Mouse (Mus musculus): Measurements from ENCODE around the gene Hfm1. TPM values are rescaled to one million over a fixed set of nuclear protein-coding genes. Genes with fewer than 3 reads are reported as not detected.

The Hfm1 gene
- polyA plus RNA-seq (2012; ENCODE audit: low replicate concordance): not detected in 2 replicates

DNA sequence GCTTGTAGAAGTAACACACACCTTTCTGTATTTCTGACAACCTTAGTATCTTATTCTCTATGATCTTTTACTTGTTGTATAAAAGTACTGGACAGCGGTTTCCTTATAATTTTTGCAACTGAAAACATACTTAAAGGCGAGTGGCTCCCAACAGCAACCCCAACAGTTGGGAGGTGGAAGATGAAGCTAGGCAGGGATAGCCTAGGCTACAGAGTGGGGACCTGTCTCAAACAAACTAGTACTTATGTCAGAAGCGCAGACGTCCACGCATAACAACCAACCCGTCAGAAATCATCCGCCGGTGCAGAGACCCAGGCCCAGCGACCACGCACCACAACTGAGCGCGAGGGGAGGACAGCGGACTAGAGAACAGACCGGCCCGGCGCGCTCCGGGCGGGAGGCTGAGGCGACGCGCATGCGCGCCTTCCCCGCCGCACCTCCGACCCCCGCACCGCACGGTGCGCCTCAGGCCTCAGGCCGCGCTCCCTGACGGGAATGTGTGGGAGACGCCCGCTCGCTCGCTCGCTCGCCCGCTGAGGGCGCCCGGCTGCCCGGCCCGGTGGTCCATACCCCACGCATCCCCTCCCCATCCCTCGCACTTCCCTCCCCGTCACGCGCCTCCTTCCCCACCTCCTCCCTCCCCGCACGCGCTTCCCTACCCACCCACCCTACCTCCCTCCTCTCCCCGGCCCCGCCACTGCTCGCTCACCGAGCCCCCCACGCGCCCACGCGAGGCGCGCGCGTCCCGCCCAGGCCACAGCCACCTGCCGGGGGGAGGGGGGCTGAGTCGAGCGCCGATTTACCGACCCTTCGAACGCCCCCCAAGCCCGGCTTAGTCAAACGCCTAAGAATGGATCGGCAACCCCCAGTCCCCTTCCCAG lies at the start of gene Hfm1:
Hfm1 (minus strand) TSS at position 834 of the 881 bp plus-strand sequence.

DNA sequence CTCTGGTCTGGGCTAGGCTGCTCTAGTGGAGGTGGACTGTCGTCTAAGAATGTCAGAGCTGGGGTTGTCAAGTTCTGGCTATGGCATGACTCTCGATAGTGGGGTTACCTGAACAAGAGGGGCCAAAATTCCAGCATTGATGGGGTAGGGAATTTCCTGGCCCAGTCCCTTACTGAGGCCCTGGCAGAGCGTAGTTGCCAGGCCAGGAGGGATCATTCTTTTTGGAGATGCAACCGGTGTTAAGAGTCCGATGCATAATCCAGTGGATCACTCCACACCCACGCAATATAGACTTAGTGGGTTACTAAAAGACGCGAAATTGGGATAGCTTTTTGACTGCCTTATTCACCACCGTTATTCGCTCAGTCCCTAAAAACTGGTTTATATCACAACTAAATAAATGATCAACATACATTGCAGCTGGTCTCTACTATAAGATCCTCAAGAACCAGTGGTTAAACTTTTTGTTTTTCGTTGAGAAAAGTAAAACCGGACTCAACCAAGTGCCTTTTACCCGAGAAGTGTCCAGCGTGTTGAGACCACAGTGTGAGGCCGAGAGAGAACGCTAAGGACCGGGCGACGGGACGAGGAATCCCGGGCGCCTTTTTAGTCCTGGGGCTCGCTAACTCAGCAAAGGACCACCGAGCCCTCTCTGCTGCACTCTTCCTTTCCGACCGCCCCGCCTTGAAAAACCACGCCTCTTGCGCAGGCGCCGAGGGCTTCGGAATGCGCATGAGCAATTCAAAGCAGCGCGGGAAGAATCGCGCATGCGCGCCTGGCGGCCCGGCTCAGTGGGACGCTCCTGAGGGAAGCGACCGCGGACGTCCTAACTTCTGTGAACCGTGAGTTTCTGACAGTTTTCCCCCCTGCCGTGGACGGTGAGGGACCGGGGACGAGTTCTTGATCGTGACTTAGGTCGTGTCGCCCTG lies 37.7 kb upstream of the Hfm1 start, which contains the start of gene Cdc7:
Cdc7 (plus strand) TSS at position 739 of the 929 bp plus-strand sequence.

Other genes with a start within 250 kb of the Hfm1 start
- 23.2 and 41.2 TPM in 2 replicates for gene Zfp644, start 229.0 kb downstream of the Hfm1 start, polyA plus RNA-seq (2012; ENCODE audit: low replicate concordance)
- gene Cdc7, start 38.0 kb upstream of the Hfm1 start, polyA plus RNA-seq (2012; ENCODE audit: low replicate concordance): 4.2 and 4.7 TPM in 2 replicates